Mouse (Mus musculus): ENCODE results near the gene Klk7. TPM values are rescaled to one million over a fixed set of nuclear protein-coding genes. Genes with fewer than 3 reads are reported as not detected.
A peak's percentile ranks its signal among the peaks of the same experiment; 100 is the strongest.

Gene Klk7
- polyA plus RNA-seq, 1 experiment from 2014 or later: not detected

DNA sequence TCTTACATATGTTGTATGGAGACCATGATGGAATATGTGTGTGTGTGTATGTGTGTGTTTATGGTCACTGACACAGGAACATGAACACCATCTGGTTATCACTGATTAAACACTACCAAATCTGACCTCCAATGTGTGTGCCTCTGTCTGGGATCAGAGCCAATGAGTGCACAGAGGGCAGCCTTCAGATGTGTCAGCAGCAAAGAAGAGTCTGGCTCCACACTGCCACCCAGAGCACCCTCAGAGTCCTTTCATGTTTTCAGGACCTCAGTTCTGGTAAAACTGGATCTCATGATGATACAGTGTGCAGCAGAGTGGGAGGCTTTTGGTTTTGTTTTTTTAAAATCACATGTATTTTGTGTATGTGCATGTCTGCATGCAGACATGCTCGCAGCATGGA is 25.8 kb upstream of the Klk7 start:
- no peak overlapping the region for H3K9ac ChIP-seq (ENCODE audit: low read depth, low read length)
- no peak for ATAC-seq (ENCODE audit: low read depth)
- no peak overlapping the region for H3K4me3 ChIP-seq (ENCODE audit: low read depth, low read length)
- peaks cover 9% of the 10 kb centered on the region for H3K27me3 ChIP-seq (ENCODE audit: control insufficient read depth, insufficient read depth, low read depth, low read length)
- H3K4me1 ChIP-seq (ENCODE audit: control insufficient read depth, low read depth, low read length): no peaks in the 10 kb centered on the region; the same call in 1 of the 2 replicates
- H3K36me3 ChIP-seq (ENCODE audit: control insufficient read depth, insufficient read depth): no peaks in the 10 kb centered on the region
- no peaks in the 10 kb centered on the region for H3K9me3 ChIP-seq (replicated peaks; ENCODE audit: control insufficient read depth, low read length)
- H3K4me2 ChIP-seq (ENCODE audit: low read depth, low read length): no peak overlapping the region
- 65% methylated on average over 1 of the region's 1 CpGs for WGBS (ENCODE audit: insufficient replicate concordance)
- no peak overlapping the region for H3K27ac ChIP-seq (ENCODE audit: low read length)

DNA sequence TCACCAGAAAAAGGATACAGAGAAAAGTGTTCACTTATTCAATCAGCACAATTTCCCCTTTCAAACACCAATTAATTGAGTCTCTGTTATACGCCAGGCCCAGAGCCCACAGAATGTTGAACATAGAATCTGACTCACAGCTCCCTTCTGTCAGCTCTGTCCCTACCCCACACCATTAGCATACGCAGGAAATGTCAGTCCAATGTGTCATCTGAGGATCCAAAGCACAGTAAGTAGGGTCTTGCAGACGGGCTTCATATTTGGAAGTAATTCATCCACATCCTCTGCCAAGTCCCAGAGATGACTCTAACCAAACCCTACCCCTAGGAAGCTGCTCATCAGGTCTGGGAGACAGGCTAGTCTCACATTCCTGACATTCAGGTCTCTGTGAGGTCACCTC is 23.0 kb upstream of the Klk7 start:
- H3K36me3 ChIP-seq (ENCODE audit: control insufficient read depth, insufficient read depth): no peaks in the 10 kb centered on the region
- 39% methylated on average over 3 of the region's 3 CpGs for WGBS (ENCODE audit: insufficient replicate concordance)
- H3K27me3 ChIP-seq (ENCODE audit: control insufficient read depth, insufficient read depth, low read depth, low read length): peaks cover 4% of the 10 kb centered on the region; the same call in 1 of the 2 replicates

DNA sequence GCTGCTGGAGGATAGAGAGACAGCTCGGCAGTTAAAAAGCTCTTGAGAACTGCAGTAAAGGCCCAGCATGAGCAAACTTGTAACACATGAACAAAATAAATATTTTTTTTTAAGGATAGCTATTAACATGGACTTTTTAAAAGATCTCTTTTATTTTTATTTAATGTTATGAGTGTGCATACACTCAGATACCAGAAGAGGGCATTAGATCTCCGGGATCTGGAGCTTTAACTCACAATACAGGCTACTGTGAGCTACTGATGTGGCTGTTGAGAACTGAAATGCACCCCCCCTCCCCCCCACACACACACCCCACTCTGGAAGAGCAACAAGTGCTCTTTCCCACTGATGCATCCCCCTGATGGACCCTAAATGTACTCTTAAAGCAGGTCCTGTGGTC is 21.8 kb upstream of the Klk7 start:
- WGBS (ENCODE audit: insufficient replicate concordance): 35% methylated on average over 2 of the region's 2 CpGs
- Histone ChIP-seq H3K4me1 (ENCODE audit: control insufficient read depth, low read depth, low read length) (no peaks in the 10 kb centered on the region), H3K27me3 (ENCODE audit: control insufficient read depth, insufficient read depth, low read depth, low read length) (no peaks in the 10 kb centered on the region), H3K4me2 (ENCODE audit: low read depth, low read length) (no peak overlapping the region), H3K27ac (ENCODE audit: low read length) (no peak overlapping the region), H3K36me3 (ENCODE audit: control insufficient read depth, insufficient read depth) (no peaks in the 10 kb centered on the region), H3K4me3 (ENCODE audit: low read depth, low read length) (no peak overlapping the region), H3K9ac (ENCODE audit: low read depth, low read length) (no peak overlapping the region), H3K9me3 (replicated peaks; ENCODE audit: control insufficient read depth, low read length) (no peaks in the 10 kb centered on the region)
- ATAC-seq (ENCODE audit: low read depth): no peak

More for the DNA sequence above, 23.0 kb upstream of the Klk7 start:
- H3K4me3 ChIP-seq (ENCODE audit: low read depth, low read length): no peak overlapping the region
- no peaks in the 10 kb centered on the region for H3K9me3 ChIP-seq (replicated peaks; ENCODE audit: control insufficient read depth, low read length)
- no peak overlapping the region for H3K9ac ChIP-seq (ENCODE audit: low read depth, low read length)
- no peak for ATAC-seq (ENCODE audit: low read depth)
- no peak overlapping the region for H3K27ac ChIP-seq (ENCODE audit: low read length)
- no peaks in the 10 kb centered on the region for H3K4me1 ChIP-seq (ENCODE audit: control insufficient read depth, low read depth, low read length)
- H3K4me2 ChIP-seq (ENCODE audit: low read depth, low read length): no peak overlapping the region

DNA sequence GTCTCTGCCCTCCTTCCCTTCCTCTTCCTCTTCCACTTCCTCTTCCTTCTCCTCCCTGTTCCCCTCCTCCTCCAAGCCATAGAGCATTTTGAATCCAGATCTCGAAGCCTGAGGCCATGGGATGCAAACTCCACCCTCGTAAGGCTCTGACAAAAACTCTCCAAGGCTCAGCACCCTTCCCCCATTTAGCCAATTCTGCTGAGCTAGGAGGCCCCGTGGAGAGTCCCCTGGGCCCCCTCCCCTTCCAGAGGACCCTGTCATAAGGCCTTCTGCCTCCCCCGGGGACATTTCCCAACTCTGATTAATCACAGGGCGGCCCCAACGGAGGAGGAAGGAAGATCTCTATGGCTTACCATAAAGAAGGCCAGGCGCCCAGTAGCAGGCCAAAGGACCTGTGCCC is 19.5 kb upstream of the Klk7 start, which contains the start of gene Klk9:
TSS of gene Klk9 (plus strand) at position 301 of the 400 bp plus-strand sequence.
- H3K9me3 ChIP-seq (replicated peaks; ENCODE audit: control insufficient read depth, low read length): no peaks in the 10 kb centered on the region
- no peak within 1 kb of the TSS for H3K4me3 ChIP-seq (ENCODE audit: low read depth, low read length)
- 50% methylated on average over 7 of the region's 7 CpGs for WGBS (ENCODE audit: insufficient replicate concordance)
- no peak within 1 kb of the TSS for H3K27ac ChIP-seq (ENCODE audit: low read length)
- H3K4me2 ChIP-seq (ENCODE audit: low read depth, low read length): no peak within 1 kb of the TSS
- H3K36me3 ChIP-seq (ENCODE audit: control insufficient read depth, insufficient read depth): no peaks in the 10 kb centered on the region
- peaks cover 11% of the 10 kb centered on the region for H3K27me3 ChIP-seq (ENCODE audit: control insufficient read depth, insufficient read depth, low read depth, low read length)
- ATAC-seq (ENCODE audit: low read depth): no peak
- H3K4me1 ChIP-seq (ENCODE audit: control insufficient read depth, low read depth, low read length): no peaks in the 10 kb centered on the region
- no peak within 1 kb of the TSS for H3K9ac ChIP-seq (ENCODE audit: low read depth, low read length)

DNA sequence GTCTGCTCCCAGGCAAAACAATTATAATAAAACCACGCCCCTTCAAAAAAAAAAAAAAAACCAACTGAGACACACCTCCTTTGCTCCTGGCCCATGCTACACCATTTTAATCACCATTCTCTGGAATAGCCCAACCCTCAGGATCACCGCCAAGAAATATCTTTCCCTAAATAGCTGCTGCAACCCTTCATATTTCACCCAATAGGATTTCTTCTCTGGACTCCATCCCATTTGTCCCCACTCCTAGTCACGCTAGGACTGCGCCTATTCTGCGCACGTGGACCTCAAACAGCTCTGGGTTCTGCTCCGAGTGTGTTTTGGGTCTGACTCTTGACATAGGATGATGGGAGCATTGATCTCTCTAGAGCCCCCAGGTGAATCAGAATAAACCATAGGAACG is 14.7 kb upstream of the Klk7 start:
- Histone ChIP-seq H3K9me3 (replicated peaks; ENCODE audit: control insufficient read depth, low read length) (no peaks in the 10 kb centered on the region), H3K27me3 (ENCODE audit: control insufficient read depth, insufficient read depth, low read depth, low read length) (peaks cover 22% of the 10 kb centered on the region), H3K4me2 (ENCODE audit: low read depth, low read length) (peak overlapping the region; percentile 62; the same call in 1 of the 2 replicates), H3K36me3 (ENCODE audit: control insufficient read depth, insufficient read depth) (no peaks in the 10 kb centered on the region), H3K27ac (ENCODE audit: low read length) (no peak overlapping the region), H3K9ac (ENCODE audit: low read depth, low read length) (no peak overlapping the region), H3K4me3 (ENCODE audit: low read depth, low read length) (no peak overlapping the region), H3K4me1 (ENCODE audit: control insufficient read depth, low read depth, low read length) (no peaks in the 10 kb centered on the region)
- ATAC-seq (ENCODE audit: low read depth): no peak
- 14% methylated on average over 8 of the region's 8 CpGs for WGBS (ENCODE audit: insufficient replicate concordance)

DNA sequence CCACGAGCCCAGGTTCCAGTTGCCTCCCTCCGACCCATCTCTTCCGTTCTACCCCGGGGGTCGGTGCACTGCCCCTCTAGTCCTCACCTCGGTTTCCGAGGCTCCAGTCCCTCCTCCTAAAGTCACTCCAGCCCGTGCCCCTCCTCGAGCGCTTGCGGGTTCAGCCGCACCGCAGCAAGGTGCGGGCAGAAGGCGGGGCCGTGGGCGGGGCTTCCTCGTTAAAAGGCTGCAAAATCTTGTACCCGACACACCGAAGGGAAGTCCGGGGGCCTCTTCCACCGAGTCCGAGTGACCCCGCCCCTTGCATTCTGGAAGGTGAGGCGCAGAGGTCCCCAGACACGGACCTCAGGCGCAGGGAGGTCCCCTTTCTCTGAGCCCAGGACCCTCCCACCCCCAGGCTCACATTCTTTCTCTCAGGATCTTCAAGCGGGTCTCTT is 13.7 kb upstream of the Klk7 start, which contains the start of gene Klk8:
TSS of gene Klk8 (plus strand) at position 245 of the 437 bp plus-strand sequence.
- WGBS (ENCODE audit: insufficient replicate concordance): under 1% methylated on average over 28 of the region's 28 CpGs
- no peak within 1 kb of the TSS for H3K27ac ChIP-seq (ENCODE audit: low read length)
- no peaks in the 10 kb centered on the region for H3K36me3 ChIP-seq (ENCODE audit: control insufficient read depth, insufficient read depth)
- H3K4me1 ChIP-seq (ENCODE audit: control insufficient read depth, low read depth, low read length): no peaks in the 10 kb centered on the region
- no peak for ATAC-seq (ENCODE audit: low read depth)
- H3K27me3 ChIP-seq (ENCODE audit: control insufficient read depth, insufficient read depth, low read depth, low read length): peaks cover 22% of the 10 kb centered on the region
- H3K4me3 ChIP-seq (ENCODE audit: low read depth, low read length): peak within 1 kb of the TSS; percentile 48
- no peaks in the 10 kb centered on the region for H3K9me3 ChIP-seq (replicated peaks; ENCODE audit: control insufficient read depth, low read length)
- peak within 1 kb of the TSS; percentile 62 for H3K4me2 ChIP-seq (ENCODE audit: low read depth, low read length)
- H3K9ac ChIP-seq (ENCODE audit: low read depth, low read length): no peak within 1 kb of the TSS

DNA sequence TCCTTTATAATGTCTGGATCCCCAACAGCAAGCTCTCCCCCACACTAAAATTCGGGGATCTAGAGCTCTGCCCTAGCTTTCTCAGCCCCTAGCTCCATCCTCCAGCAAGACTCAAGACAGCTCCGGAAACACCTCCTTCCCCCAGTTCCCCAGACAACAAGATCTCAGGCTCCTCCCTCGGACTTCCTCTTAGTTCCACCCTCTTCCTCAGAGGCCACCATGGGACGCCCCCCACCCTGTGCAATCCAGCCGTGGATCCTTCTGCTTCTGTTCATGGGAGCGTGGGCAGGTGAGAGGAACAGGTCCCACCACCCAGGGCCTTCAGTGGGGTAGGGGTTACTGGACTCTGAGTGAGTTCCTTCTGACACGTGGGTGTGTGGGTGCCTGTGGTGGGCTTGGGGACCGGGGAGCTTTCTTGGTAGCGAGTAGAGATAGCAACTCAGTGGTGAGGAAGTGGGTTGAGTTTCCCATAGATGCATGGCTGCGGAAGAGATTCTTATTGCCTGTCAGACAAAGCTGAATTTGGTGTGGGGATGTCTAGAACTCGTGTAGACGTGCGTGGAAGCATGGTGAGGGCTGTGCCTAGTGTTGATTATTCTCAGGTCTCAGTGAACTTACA is 13.1 kb upstream of the Klk7 start:
- Histone ChIP-seq H3K9me3 (replicated peaks; ENCODE audit: control insufficient read depth, low read length) (no peaks in the 10 kb centered on the region), H3K27me3 (ENCODE audit: control insufficient read depth, insufficient read depth, low read depth, low read length) (peaks cover 22% of the 10 kb centered on the region), H3K4me3 (ENCODE audit: low read depth, low read length) (peak overlapping the region; percentile 48; the same call in 1 of the 2 replicates), H3K4me1 (ENCODE audit: control insufficient read depth, low read depth, low read length) (no peaks in the 10 kb centered on the region), H3K4me2 (ENCODE audit: low read depth, low read length) (peak overlapping the region; percentile 62), H3K36me3 (ENCODE audit: control insufficient read depth, insufficient read depth) (no peaks in the 10 kb centered on the region), H3K27ac (ENCODE audit: low read length) (no peak overlapping the region), H3K9ac (ENCODE audit: low read depth, low read length) (no peak overlapping the region)
- 0 out of 2 replicates have a peak, but pooled peaks have one; percentile 27 for ATAC-seq (ENCODE audit: low read depth)
- WGBS (ENCODE audit: insufficient replicate concordance): 8% methylated on average over 13 of the region's 13 CpGs

DNA sequence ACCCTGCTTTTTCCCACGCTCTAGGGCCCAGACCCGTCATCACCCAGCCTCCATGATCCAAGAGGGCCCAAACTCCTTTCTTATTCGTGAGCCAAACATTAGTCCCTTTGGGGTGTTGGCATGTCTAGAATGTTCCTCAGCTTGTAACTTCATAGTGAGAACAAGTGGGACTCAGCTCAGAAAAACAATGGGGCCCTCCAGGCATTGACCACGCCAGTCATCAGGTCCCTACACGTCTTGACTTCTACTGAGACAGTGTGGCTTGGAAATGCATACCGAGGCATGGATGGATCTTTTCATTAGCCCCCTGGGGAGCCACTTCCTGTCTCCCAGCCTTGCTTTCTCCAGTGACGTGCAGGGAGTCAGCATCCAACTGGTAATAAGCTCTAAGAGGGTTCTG is 11.2 kb upstream of the Klk7 start:
- H3K4me1 ChIP-seq (ENCODE audit: control insufficient read depth, low read depth, low read length): no peaks in the 10 kb centered on the region
- WGBS (ENCODE audit: insufficient replicate concordance): 44% methylated on average over 7 of the region's 7 CpGs
- H3K9me3 ChIP-seq (replicated peaks; ENCODE audit: control insufficient read depth, low read length): no peaks in the 10 kb centered on the region
- peaks cover 22% of the 10 kb centered on the region for H3K27me3 ChIP-seq (ENCODE audit: control insufficient read depth, insufficient read depth, low read depth, low read length)
- ATAC-seq (ENCODE audit: low read depth): no peak
- no peaks in the 10 kb centered on the region for H3K36me3 ChIP-seq (ENCODE audit: control insufficient read depth, insufficient read depth)
- no peak overlapping the region for H3K4me3 ChIP-seq (ENCODE audit: low read depth, low read length)
- no peak overlapping the region for H3K27ac ChIP-seq (ENCODE audit: low read length)
- no peak overlapping the region for H3K9ac ChIP-seq (ENCODE audit: low read depth, low read length)
- no peak overlapping the region for H3K4me2 ChIP-seq (ENCODE audit: low read depth, low read length)

DNA sequence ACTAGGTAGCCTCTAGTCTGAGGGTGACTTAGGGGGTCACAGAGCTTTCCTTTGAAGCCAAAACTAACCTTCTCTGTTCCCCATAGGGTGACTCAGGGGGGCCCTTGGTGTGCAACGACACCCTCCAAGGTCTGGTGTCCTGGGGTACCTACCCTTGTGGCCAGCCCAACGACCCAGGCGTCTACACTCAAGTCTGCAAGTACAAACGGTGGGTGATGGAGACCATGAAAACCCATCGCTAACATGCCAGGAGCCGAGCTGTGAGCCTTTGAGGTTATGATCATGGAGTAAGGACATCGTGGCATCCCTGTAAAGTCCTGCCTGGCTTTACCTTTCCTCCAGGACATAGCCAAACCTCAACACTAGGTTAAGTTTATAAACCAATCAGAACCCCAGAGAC is 4.1 kb downstream of the Klk7 start:
- no peak overlapping the region for H3K4me2 ChIP-seq (ENCODE audit: low read depth, low read length)
- no peak overlapping the region for H3K27ac ChIP-seq (ENCODE audit: low read length)
- no peak overlapping the region for H3K4me3 ChIP-seq (ENCODE audit: low read depth, low read length)
- no peak overlapping the region for H3K9ac ChIP-seq (ENCODE audit: low read depth, low read length)
- H3K27me3 ChIP-seq (ENCODE audit: control insufficient read depth, insufficient read depth, low read depth, low read length): no peaks in the 10 kb centered on the region
- H3K36me3 ChIP-seq (ENCODE audit: control insufficient read depth, insufficient read depth): no peaks in the 10 kb centered on the region
- H3K9me3 ChIP-seq (replicated peaks; ENCODE audit: control insufficient read depth, low read length): no peaks in the 10 kb centered on the region
- no peaks in the 10 kb centered on the region for H3K4me1 ChIP-seq (ENCODE audit: control insufficient read depth, low read depth, low read length)
- WGBS (ENCODE audit: insufficient replicate concordance): 58% methylated on average over 7 of the region's 7 CpGs
- ATAC-seq (ENCODE audit: low read depth): no peak

All from liver, embryonic 16.5 days (tissue).